Comparison of ENCODE assay signal across 17 mouse cellular contexts in the genomic region with DNA sequence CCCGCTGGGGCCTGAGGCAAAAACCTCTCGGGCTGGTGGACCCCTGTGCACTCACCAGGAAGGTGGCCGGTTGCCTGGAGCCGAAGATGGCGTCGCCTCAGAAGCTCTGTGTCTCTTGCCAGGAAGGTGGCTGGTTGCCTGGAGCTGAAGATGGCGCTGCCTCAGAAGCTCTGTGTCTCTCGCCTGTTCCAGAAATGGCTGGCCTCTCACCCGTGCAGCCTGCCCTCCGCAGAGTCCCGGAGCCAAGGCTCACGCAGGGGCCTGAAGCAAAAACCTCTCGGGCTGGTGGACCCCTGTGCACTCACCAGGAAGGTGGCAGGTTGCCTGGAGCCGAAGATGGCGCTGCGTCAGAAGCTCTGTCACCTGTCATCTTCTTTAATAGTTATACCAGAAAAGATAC.
A peak's percentile ranks its signal among the peaks of the same experiment; 100 is the strongest.
DNase-seq lines count a peak whose midpoint lies in the region; ATAC-seq and TF ChIP-seq lines count a peak whose summit lies in the region.
"Had no signal": no experiment of that assay in that cellular context is flagged by ENCODE, and none has a peak within 500 bp of the region (broad histone marks: within the 10 kb centered on the region; RNA-seq: fewer than 3 reads in every experiment).

No protein-coding gene starts in this region.

- TF ChIP-seq CTCF in cerebellum, adult 2 months (IDR thresholded peaks at IDR 0.05; ENCODE audit: borderline replicate concordance, insufficient read depth, low read depth, low read length) = no peak

- H3K4me3 ChIP-seq in cerebellum, adult 2 months (replicated peaks; ENCODE audit: insufficient read depth, low read depth, low read length) = no peak overlapping the region
- no peak overlapping the region for H3K4me3 ChIP-seq in hindbrain, embryonic 10.5 days
- H3K4me3 ChIP-seq in midbrain, embryonic 11.5 days (ENCODE audit: low read depth, low read length) = no peak overlapping the region
- H3K4me3 ChIP-seq: embryonic facial prominence, embryonic 12.5 days; forebrain, embryonic 15.5 days; heart, embryonic 15.5 days; intestine, embryonic 15.5 days had no signal

- peak; percentile 9 for DNase-seq in cerebellum, adult 11-12 months
- peak; percentile 55 to 72 for DNase-seq in cerebellum, adult 2 months
- DNase-seq in cerebellum, postnatal 10 days = peak; percentile 60 to 79
- no peak for DNase-seq in hindbrain, embryonic 10.5 days (ENCODE audit: low spot score)
- DNase-seq in kidney, adult 11 months = no peak
- no peak for DNase-seq in midbrain, embryonic 11.5 days (ENCODE audit: low spot score, missing footprints)
- DNase-seq: adrenal gland, postnatal 10 days; gastrocnemius, postnatal 36 days; heart, adult 18-20 months; heart, postnatal 14 days had no signal

- no peak for TF ChIP-seq POLR2A in cerebellum, adult 2 months (IDR thresholded peaks at IDR 0.05; ENCODE audit: borderline replicate concordance, insufficient read depth, low read length)

- no peaks in the 10 kb centered on the region for H3K9me3 ChIP-seq in hindbrain, embryonic 10.5 days
- H3K9me3 ChIP-seq in midbrain, embryonic 11.5 days (ENCODE audit: control insufficient read depth, low read length) = no peaks in the 10 kb centered on the region
- H3K9me3 ChIP-seq: embryonic facial prominence, embryonic 12.5 days; forebrain, embryonic 15.5 days; heart, embryonic 15.5 days; intestine, embryonic 15.5 days had no signal

- WGBS in cerebellum, adult 2 months = 20% methylated on average over 16 of the region's 16 CpGs
- WGBS in hindbrain, embryonic 10.5 days = 94% methylated on average over 16 of the region's 16 CpGs
- 92% methylated on average over 16 of the region's 16 CpGs for WGBS in midbrain, embryonic 11.5 days

- H3K27ac ChIP-seq in cerebellum, adult 2 months (ENCODE audit: insufficient read depth, low read length) = no peak overlapping the region
- H3K27ac ChIP-seq in hindbrain, embryonic 10.5 days = no peak overlapping the region
- H3K27ac ChIP-seq in midbrain, embryonic 11.5 days (ENCODE audit: low read depth, low read length) = no peak overlapping the region
- H3K27ac ChIP-seq: embryonic facial prominence, embryonic 12.5 days; forebrain, embryonic 15.5 days; heart, embryonic 15.5 days; hindbrain, embryonic 14.5 days; intestine, embryonic 15.5 days had no signal

- H3K4me2 ChIP-seq in midbrain, embryonic 11.5 days = no peak overlapping the region
- H3K4me2 ChIP-seq: embryonic facial prominence, embryonic 12.5 days; forebrain, embryonic 15.5 days; heart, embryonic 11.5 days; heart, embryonic 15.5 days; hindbrain, embryonic 14.5 days; intestine, embryonic 15.5 days had no signal

- ATAC-seq in cerebellum, adult (ENCODE audit: insufficient number of reproducible peaks, low FRiP score, low TSS enrichment) = no peak
- no peak for ATAC-seq in midbrain, embryonic 11.5 days (ENCODE audit: low FRiP score)
- ATAC-seq: forebrain, embryonic 15.5 days; intestine, embryonic 15.5 days had no signal

- no peaks in the 10 kb centered on the region for H3K27me3 ChIP-seq in cerebellum, adult 2 months (ENCODE audit: control insufficient read depth, insufficient read depth, low read length)
- no peaks in the 10 kb centered on the region for H3K27me3 ChIP-seq in hindbrain, embryonic 10.5 days (ENCODE audit: insufficient read depth, poor library complexity, severe bottlenecking)
- no peaks in the 10 kb centered on the region for H3K27me3 ChIP-seq in midbrain, embryonic 11.5 days (ENCODE audit: control insufficient read depth, insufficient read depth, low read length)
- H3K27me3 ChIP-seq: embryonic facial prominence, embryonic 12.5 days; forebrain, embryonic 15.5 days; heart, embryonic 15.5 days; intestine, embryonic 15.5 days had no signal

- H3K4me1 ChIP-seq in cerebellum, adult 2 months (ENCODE audit: control insufficient read depth, insufficient read depth, low read length) = no peaks in the 10 kb centered on the region
- no peaks in the 10 kb centered on the region for H3K4me1 ChIP-seq in hindbrain, embryonic 10.5 days (replicated peaks)
- H3K4me1 ChIP-seq in midbrain, embryonic 11.5 days (ENCODE audit: control insufficient read depth, insufficient read depth, low read length) = no peaks in the 10 kb centered on the region
- H3K4me1 ChIP-seq: embryonic facial prominence, embryonic 12.5 days; forebrain, embryonic 15.5 days; heart, embryonic 15.5 days; intestine, embryonic 15.5 days had no signal

- no peaks in the 10 kb centered on the region for H3K36me3 ChIP-seq in hindbrain, embryonic 10.5 days
- H3K36me3 ChIP-seq in midbrain, embryonic 11.5 days (ENCODE audit: control insufficient read depth, insufficient read depth, low read length) = no peaks in the 10 kb centered on the region
- H3K36me3 ChIP-seq: embryonic facial prominence, embryonic 12.5 days; forebrain, embryonic 15.5 days; heart, embryonic 15.5 days; intestine, embryonic 15.5 days had no signal

- no peak overlapping the region for H3K9ac ChIP-seq in midbrain, embryonic 11.5 days (ENCODE audit: low read length)
- H3K9ac ChIP-seq: embryonic facial prominence, embryonic 12.5 days; forebrain, embryonic 15.5 days; heart, embryonic 15.5 days; hindbrain, embryonic 14.5 days; intestine, embryonic 15.5 days had no signal

Comparison
In these comparisons a context has a peak if more than half of its experiments do, and no peak if none do; other contexts are left out.
1. DNase-seq: peak in cerebellum, adult 11-12 months (single experiment), cerebellum, adult 2 months (2 of 2) and cerebellum, postnatal 10 days (2 of 2); none in hindbrain, embryonic 10.5 days (single experiment), kidney, adult 11 months (single experiment) and midbrain, embryonic 11.5 days (single experiment).